Mouse (Mus musculus) CD4-positive, CD25-positive, alpha-beta regulatory T cell, adult 9 weeks (primary cell): ENCODE results near the gene Adprm. TPM values are rescaled to one million over a fixed set of nuclear protein-coding genes. Genes with fewer than 3 reads are reported as not detected.

Source experiments
- polyA plus RNA-seq: library from polyadenylated mRNA; unstranded; fragments of 100-300 nt; shearing (Covaris generic); gene quantifications from one replicate; pipeline ENCODE4 v1.2.1, GENCODE M21; 2017

Gene Adprm
- polyA plus RNA-seq = 69.1 TPM

DNA sequence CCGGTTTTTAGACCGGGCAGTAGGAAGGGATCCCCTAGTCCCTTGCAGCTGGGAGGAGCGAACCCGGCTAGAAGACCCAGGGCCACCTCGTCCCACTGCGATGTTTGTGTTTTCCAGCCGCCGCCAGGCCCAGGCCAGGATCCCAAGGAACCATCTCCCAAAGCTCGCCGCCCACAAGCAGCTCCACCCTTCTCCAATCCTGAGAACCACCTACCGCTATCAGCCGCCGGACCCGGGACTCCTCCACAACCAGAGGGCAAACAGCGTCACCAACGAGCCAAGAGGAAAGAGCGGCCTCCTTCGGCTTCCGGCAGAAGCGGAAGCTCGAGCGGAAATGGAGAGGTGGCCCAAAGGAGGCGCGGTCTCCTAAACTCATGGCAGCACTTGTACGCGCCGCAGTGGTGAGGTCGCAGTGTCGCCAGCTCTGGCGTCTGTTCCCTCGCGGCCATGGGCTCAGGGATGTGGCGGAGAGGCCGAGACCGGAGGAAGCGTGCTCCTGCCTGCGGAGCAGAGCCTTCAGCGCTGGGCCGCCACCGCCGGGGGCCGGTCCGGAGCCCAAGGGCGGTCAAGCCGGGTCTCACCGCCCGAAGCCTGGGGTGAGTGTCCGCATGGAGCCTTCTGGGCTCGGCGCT, at the start of gene Adprm, which contains the start of gene Sco1:
Gene Adprm (minus strand): TSS at position 274 of the 632 bp plus-strand sequence.
Gene Sco1 (plus strand): TSS at position 350 of the 632 bp plus-strand sequence.

DNA sequence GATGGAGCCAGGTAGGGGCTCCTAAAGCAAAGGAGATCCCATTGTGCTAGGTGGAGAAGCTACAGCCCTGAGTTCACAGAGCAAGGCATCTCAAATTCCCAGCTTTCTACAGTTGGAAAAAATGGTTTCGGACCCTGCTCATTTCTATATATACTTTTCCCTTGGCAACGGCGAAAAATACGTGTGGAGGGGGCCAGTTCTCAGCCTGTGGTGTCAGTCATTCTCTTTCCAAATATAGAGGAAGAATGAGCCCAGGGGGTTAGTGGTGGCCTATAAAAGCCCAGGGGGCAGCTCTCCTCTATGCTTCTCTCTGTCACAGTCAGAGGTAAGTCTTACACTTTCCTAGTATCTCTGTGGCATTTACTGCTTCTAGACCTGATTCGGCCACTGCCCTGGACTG, 25.6 kb upstream of the Adprm start, which contains the start of gene Myh3:
Gene Myh3 (plus strand): TSS at position 301 of the 400 bp plus-strand sequence.

GRCm38 (mm10) chr11:67024867-67025477, 27.4 kb downstream of the Adprm start, which contains the start of gene Tmem220:
TSS of gene Tmem220 (plus strand) at chr11:67025154.

Other genes with a start within 250 kb of the Adprm start
- gene Pirt, start 140.6 kb downstream of the Adprm start, polyA plus RNA-seq = not detected
- gene Tmem238l, start 96.0 kb downstream of the Adprm start, polyA plus RNA-seq = not detected
- gene Tmem220, start 27.4 kb downstream of the Adprm start, polyA plus RNA-seq = 2.1 TPM
- gene Sco1, start 76 bp upstream of the Adprm start, polyA plus RNA-seq = 8.1 TPM
- gene Myh3, start 25.7 kb upstream of the Adprm start, polyA plus RNA-seq = 0.45 TPM
- gene Myh2, start 118.4 kb upstream of the Adprm start, polyA plus RNA-seq = not detected
- gene Myh1, start 147.5 kb upstream of the Adprm start, polyA plus RNA-seq = not detected
- not detected for gene Myh4, start 185.4 kb upstream of the Adprm start, polyA plus RNA-seq
- gene Myh8, start 224.5 kb upstream of the Adprm start, polyA plus RNA-seq = not detected